Mouse (Mus musculus): Measurements from ENCODE around the gene Zfand5.

Zfand5 gene

DNA sequence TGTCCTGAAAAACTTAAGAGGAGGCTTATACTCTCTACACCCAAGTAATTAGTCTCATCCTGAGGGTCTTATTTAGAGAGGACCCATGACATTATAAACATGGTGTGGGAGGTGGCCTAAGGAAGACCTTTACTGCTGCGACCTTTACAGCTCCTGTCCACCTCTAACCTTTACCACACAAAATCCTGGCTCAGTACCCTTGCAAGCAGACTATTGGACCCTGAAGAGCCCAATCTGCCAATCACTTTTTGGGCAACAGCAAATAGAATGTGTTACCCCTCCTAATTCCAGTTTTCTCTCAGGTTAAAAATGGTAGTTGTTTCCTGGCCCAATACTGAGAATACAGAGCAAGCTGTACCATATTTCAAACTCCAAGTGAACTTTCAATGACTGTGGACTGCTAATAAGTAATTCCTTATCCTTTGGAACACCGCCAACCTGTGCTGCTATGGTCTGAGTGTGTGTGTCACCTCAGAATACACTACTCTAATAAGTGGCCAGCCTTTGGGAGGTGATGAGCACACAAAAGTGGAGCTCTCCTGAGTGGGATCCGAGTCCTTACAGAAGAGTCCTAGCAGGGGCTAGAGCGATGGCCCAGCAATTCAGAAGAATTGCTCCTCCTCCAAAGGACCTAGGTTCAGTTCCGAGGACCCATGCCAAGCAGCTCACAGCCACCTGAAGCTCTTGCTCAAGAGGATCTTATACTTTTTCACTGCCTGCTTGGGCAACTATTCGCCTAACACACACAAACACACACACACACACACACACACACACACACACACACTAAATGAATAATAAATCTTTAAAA, 58.4 kb downstream of the Zfand5 start:
- DNase-seq = no peak

DNA sequence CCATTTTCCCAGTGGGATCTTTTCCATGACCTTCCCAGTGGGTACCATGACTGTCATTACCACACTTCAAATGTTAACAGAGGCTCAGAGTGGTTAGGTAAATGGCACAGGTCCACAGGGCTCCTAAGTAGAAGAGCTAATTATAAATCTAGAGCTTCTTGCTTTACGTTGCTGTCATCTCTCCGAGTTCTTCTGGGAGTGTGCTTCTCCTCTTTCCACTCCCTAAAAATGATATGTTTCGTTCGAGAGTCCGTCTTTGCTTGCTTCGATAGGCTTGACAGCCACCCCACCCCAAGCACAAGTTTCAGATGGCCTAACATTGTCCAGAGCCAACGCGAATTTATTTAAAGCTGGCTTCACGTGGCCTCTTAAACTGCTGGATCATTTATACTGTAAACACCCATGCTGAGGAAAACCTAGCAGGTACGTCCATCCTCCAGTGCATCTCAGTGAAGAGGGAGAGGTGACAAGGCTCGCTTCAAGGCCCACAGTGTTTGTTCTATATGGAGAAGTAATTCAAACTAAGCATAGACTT, 59.6 kb downstream of the Zfand5 start:
- DNase-seq = no peak

Measured in right cerebral cortex, adult 18-20 months (tissue).